Mouse (Mus musculus) midbrain, embryonic 16.5 days (tissue): ENCODE measurements around the gene Sh3d19. TPM values are rescaled to one million over a fixed set of nuclear protein-coding genes. Genes with fewer than 3 reads are reported as not detected.
"Not testable (repeated sequence)": the region's sequence is repeated elsewhere in the genome, so short reads cannot be mapped to it uniquely, and the experiment has no call there.

Source experiments
- ATAC-seq: fragments of 200-750 bp; cut with Nextera tagmentation; 2 replicates; pipeline ENCODE4 v1.8.0; 2017; ENCODE audit warnings: moderate TSS enrichment
- H3K27ac ChIP-seq: fragments of 300-500 bp; sonication (generic); 2 replicates; pipeline ENCODE4 v1.5.1; 2014; ENCODE audit warnings: mild to moderate bottlenecking, low read length, mixed read lengths
- H3K27me3 ChIP-seq: fragments of 300-500 bp; sonication (generic); 2 replicates; pipeline ENCODE4 v1.6.1; 2014; ENCODE audit warnings: low read depth, low read length, mixed read lengths; ENCODE audit not compliant: control insufficient read depth, insufficient read depth
- H3K36me3 ChIP-seq: fragments of 300-500 bp; sonication (generic); 2 replicates; pipeline ENCODE4 v1.6.1; 2014; ENCODE audit warnings: mild to moderate bottlenecking, low read length, moderate library complexity, mixed read lengths; ENCODE audit not compliant: control insufficient read depth, insufficient read depth
- H3K4me1 ChIP-seq: fragments of 300-500 bp; sonication (generic); 2 replicates; pipeline ENCODE4 v1.6.1; 2014; ENCODE audit warnings: mild to moderate bottlenecking, low read length, mixed read lengths; ENCODE audit not compliant: control insufficient read depth, insufficient read depth
- H3K4me2 ChIP-seq: fragments of 300-500 bp; sonication (generic); 2 replicates; pipeline ENCODE4 v1.6.1; 2014; ENCODE audit warnings: mild to moderate bottlenecking, low read length, mixed read lengths
- H3K4me3 ChIP-seq: fragments of 300-500 bp; sonication (generic); 2 replicates; pipeline ENCODE4 v1.5.1; 2014; ENCODE audit warnings: low read depth, mild to moderate bottlenecking, low read length, moderate library complexity, mixed read lengths
- H3K9ac ChIP-seq: fragments of 300-500 bp; sonication (generic); 2 replicates; pipeline ENCODE4 v1.6.1; 2014; ENCODE audit warnings: low read depth, low read length, mixed read lengths
- H3K9me3 ChIP-seq: fragments of 300-500 bp; sonication (generic); replicated peaks from 2 replicates; pipeline ENCODE4 v1.6.1; 2014; ENCODE audit warnings: mild to moderate bottlenecking, low read length, mixed read lengths; ENCODE audit not compliant: control insufficient read depth, poor library complexity, severe bottlenecking
- WGBS: fragments of 180-500 bp; shearing (Covaris S2); extraction: QIAGEN DNeasy Blood & Tissue Kit; methylation state at CpG from one replicate; pipeline ENCODE4 v1.1.7; 2014; 5-methylcytosine and 5-hydroxymethylcytosine counted together
- polyA plus RNA-seq: library from polyadenylated mRNA; unstranded; fragments of >200 nt; fragmentation: Nextera tagmentation; extraction: Ambion mirVana; gene quantifications from 2 replicates; pipeline ENCODE4 v1.2.1, GENCODE M21; 2015

Sh3d19 gene
- polyA plus RNA-seq, 1 experiment from 2014 or later = 15.6 TPM

DNA sequence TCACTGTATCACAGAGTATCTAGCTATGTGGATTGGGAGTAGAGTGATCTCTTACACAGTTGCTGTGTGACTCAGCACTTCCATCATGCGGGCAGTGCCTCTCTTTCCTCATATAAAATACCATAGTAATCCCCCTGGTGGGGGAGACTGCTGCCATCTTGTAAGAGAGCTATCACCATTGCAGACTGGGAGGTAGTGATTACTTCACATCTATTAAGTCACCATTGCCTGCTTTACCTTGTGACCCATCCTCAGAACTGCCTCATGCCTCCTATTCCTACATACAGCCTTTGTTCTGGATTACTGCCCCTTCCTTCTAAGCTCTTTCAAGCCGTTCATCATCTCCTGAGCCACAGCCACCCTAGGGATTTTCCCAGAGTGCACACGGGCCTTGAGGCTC lies 117.0 kb downstream of the Sh3d19 start:
- Histone ChIP-seq H3K9ac (no peak overlapping the region), H3K9me3 (no peaks in the 10 kb centered on the region), H3K4me2 (no peak overlapping the region), H3K4me3 (no peak overlapping the region), H3K27me3 (no peaks in the 10 kb centered on the region), H3K36me3 (no peaks in the 10 kb centered on the region), H3K4me1 (no peaks in the 10 kb centered on the region), H3K27ac (no peak overlapping the region)
- WGBS = 57% methylated on average over 3 of the region's 3 CpGs
- ATAC-seq = no peak

DNA sequence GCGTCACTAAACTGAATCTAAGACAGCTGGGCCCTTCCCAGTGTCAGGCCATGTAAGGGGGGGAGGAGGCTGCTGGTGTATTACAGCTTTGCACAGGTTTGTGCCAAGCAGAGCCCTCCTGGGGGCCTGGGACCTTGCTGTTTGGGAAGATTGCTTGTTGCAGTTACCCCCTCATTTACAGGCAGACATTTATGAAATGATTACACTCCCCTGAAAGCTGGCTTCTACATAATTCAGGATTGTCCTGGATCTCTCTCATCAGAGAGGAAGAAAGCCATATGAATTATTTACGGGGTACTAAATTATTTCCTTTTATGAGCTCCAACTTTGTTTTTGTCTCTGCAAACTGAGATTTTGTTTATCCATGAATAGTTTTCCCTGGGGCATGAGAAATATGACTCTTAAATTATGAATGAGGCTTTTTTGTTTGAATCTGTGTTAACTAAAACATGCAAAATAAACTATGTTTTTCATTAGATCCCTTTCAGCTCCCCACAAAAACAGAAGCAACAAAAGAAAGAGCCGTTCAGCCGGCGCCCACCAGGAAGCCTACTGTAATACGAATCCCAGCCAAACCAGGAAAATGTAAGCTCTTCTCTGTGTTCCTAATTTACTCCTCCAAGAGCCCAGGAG lies 122.4 kb downstream of the Sh3d19 start:
- H3K9ac ChIP-seq = peak overlapping the region; percentile 22; the same call in 1 of the 2 replicates
- H3K4me3 ChIP-seq = no peak overlapping the region
- H3K4me1 ChIP-seq = peaks cover 8% of the 10 kb centered on the region
- no peaks in the 10 kb centered on the region for H3K9me3 ChIP-seq
- 0 out of 2 replicates have a peak overlapping the region, but pooled peaks have one; percentile 4 for H3K4me2 ChIP-seq
- WGBS = 15% methylated on average over 6 of the region's 6 CpGs
- H3K27me3 ChIP-seq = no peaks in the 10 kb centered on the region
- no peaks in the 10 kb centered on the region for H3K36me3 ChIP-seq
- ATAC-seq = peak; percentile 83
- H3K27ac ChIP-seq = peak overlapping the region; percentile 76

DNA sequence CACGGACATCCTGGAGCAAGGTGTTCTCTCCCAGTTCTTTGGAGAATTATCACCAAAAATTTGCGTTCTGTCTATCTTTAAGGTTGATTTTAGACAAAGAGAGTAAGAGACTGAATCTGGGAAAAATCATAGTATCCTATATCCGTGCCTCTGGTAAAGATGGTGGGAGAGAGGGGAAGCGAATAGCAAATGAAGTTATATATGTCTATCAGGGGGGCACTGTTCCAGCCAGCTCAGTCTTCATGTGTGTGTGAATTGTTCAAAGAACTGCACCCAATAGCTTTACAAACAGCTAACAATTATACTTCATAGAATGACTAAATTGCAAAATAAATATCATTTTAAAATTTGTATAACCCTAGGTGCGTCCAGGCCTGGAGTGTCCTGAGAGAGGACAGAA lies 123.0 kb downstream of the Sh3d19 start:
- H3K4me3 ChIP-seq = no peak overlapping the region
- peak overlapping the region; percentile 71 for H3K27ac ChIP-seq
- H3K4me2 ChIP-seq = 0 out of 2 replicates have a peak overlapping the region, but pooled peaks have one; percentile 4
- H3K9ac ChIP-seq = no peak overlapping the region
- H3K27me3 ChIP-seq = no peaks in the 10 kb centered on the region
- ATAC-seq = peak; percentile 61; the same call in 1 of the 2 replicates
- WGBS = 56% methylated on average over 5 of the region's 5 CpGs
- H3K9me3 ChIP-seq = no peaks in the 10 kb centered on the region
- H3K36me3 ChIP-seq = no peaks in the 10 kb centered on the region
- H3K4me1 ChIP-seq = peaks cover 8% of the 10 kb centered on the region

DNA sequence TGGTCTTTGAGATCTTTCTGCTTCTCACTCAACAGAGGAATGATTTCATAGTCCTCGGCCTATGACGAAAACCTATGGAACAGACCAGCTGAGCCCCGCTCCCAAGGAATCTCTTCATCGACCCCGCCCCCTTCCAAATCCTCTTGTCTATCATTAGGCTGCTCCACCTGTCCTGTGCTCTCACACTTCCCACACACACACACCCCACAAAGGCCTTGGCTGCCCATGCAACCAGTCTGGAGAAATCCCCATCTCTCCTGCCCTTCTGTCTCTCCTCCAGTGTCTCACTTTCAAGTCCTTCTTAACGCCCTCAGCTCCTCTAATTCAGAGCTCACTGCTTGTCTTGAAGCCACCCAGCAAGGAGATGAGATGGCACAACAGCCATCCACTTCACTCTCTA lies 131.0 kb downstream of the Sh3d19 start:
- no peaks in the 10 kb centered on the region for H3K27me3 ChIP-seq
- 73% methylated on average over 6 of the region's 6 CpGs for WGBS
- no peak overlapping the region for H3K9ac ChIP-seq
- H3K36me3 ChIP-seq = 0 out of 2 replicates have a peak, but pooled peaks cover 3% of the 10 kb centered on the region
- H3K9me3 ChIP-seq = no peaks in the 10 kb centered on the region
- H3K4me1 ChIP-seq = no peaks in the 10 kb centered on the region
- no peak overlapping the region for H3K4me3 ChIP-seq
- no peak overlapping the region for H3K4me2 ChIP-seq
- ATAC-seq = no peak
- no peak overlapping the region for H3K27ac ChIP-seq

DNA sequence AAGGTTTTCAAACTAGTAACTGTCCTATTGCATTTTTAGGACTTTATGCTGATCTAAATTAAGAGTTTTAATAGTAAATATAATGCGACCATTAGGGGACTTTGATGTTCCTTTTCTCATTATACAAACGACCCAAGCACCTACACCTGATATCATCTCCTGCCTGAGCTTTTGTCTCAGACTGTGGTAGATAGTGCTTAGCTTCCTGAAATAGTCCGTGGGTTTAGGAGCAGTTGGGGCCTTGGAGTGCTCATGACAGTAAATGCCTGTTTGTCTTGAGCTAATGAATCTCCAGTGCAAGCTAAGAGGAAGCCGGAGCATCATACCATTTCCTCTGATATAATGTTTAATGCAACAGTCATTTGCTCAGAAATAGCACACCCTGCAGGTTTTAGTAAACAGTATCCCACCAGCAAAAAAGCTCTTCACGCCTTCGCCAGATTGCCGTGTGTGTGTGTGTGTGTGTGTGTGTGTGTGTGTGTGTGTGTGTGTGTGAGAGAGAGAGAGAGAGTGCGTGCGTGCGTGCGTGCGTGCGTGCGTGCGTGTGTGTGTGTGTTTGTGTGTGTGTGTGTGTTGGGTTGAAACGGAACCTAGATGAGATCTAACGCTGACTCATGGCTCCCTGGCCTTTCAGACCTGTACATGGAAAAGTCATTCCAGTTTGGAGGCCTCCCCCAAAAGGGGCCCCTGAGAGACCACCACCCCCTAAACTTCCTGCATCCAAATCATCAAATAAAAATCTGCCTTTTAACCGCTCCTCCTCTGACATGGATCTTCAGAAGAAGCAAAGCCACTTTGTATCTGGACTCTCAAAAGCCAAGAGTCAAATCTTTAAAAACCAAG lies 132.8 kb downstream of the Sh3d19 start:
- Histone ChIP-seq H3K9ac (no peak overlapping the region), H3K36me3 (0 out of 2 replicates have a peak, but pooled peaks cover 3% of the 10 kb centered on the region), H3K4me3 (no peak overlapping the region), H3K27ac (no peak overlapping the region), H3K27me3 (no peaks in the 10 kb centered on the region), H3K4me1 (no peaks in the 10 kb centered on the region), H3K4me2 (no peak overlapping the region), H3K9me3 (no peaks in the 10 kb centered on the region)
- ATAC-seq = no peak
- WGBS = 89% methylated on average over 15 of the region's 18 CpGs

DNA sequence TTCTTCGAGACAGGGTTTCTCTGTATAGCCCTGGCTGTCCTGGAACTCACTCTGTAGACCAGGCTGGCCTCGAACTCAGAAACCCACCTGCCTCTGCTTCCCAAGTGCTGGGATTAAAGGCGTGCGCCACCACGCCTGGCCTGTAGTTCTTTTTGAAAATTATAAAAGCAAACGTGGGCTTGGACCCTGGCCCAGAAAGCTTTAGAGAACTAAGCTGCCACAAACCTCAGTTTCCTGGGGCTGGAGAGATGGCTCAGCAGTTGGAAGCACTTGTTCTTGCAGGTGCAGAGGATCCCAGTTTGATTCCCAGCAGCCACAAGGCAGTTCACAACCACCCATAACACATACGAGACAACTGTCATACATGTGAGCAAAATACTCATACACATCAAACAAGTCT lies 133.5 kb downstream of the Sh3d19 start:
- not testable (repeated sequence) for H3K27me3 ChIP-seq, H3K27ac ChIP-seq, H3K9ac ChIP-seq, H3K4me1 ChIP-seq, H3K9me3 ChIP-seq, H3K4me2 ChIP-seq, H3K36me3 ChIP-seq, ATAC-seq, H3K4me3 ChIP-seq
- 91% methylated on average over 7 of the region's 7 CpGs for WGBS

DNA sequence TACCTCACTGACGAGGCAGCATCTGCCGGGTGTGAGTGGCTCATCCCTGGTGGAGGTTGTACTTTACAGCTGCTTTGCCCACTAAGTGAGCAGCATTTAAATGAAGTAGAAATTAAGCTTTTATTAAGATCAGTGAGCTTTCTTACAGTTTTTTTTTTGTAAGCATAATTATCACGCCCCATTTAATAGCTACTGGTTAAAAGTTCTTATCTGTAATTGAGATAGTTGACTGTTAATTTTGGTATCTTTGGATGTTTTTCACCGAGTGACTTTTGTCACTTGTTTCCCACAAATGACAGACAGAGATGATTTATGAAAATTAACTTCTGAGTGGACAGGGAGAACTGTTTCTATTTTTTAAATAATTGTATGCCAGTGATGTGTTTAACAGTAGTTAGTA lies 134.0 kb downstream of the Sh3d19 start:
- Histone ChIP-seq H3K4me1 (no peaks in the 10 kb centered on the region), H3K4me2 (no peak overlapping the region), H3K27me3 (no peaks in the 10 kb centered on the region), H3K4me3 (no peak overlapping the region), H3K27ac (no peak overlapping the region), H3K36me3 (no peaks in the 10 kb centered on the region), H3K9me3 (no peaks in the 10 kb centered on the region), H3K9ac (no peak overlapping the region)
- 85% methylated on average over 4 of the region's 4 CpGs for WGBS
- ATAC-seq = no peak

DNA sequence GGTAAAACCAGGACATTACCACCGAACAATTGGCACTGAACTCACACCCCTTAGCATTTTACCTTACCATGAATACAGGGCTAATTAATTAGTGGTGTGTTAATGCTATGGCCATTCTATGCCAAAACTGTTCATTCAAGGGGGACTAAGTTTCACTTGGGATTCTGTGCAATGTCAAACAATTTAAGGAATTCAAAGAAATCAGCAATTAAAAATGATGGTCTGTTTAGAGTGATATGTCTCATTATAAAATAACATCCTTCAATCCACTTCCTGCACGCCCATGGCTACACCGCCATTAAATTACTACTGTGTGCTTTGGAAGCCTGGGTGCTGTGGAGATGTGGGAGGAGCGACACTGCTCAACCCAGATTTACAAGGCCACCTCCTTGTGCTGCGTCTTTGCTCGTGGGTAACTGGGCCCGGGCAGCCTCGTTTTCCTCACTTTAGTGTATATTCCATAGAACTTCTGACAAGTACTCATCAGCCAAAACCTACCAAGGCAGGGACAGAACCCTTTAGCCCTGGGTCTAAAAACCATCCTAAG lies 135.2 kb downstream of the Sh3d19 start:
- 96% methylated on average over 8 of the region's 8 CpGs for WGBS
- Histone ChIP-seq H3K36me3 (no peaks in the 10 kb centered on the region), H3K9ac (no peak overlapping the region), H3K27ac (no peak overlapping the region), H3K4me2 (no peak overlapping the region), H3K4me1 (no peaks in the 10 kb centered on the region), H3K9me3 (no peaks in the 10 kb centered on the region), H3K27me3 (no peaks in the 10 kb centered on the region), H3K4me3 (no peak overlapping the region)
- no peak for ATAC-seq
